In genomic region chr8:122865441-122865840, GRCm38 (mm10) we compare ENCODE assay signal across 9 mouse cellular contexts. TPM values are rescaled to one million over a fixed set of nuclear protein-coding genes. Genes with fewer than 3 reads are reported as not detected.
DNase-seq lines count a peak whose midpoint lies in the region; ATAC-seq and TF ChIP-seq lines count a peak whose summit lies in the region.
"Had no signal": no experiment of that assay in that cellular context is flagged by ENCODE, and none has a peak within 500 bp of the region (broad histone marks: within the 10 kb centered on the region; RNA-seq: fewer than 3 reads in every experiment).

No protein-coding gene starts in this region.

- H3K27ac ChIP-seq in heart, embryonic 13.5 days (replicated peaks), result no peak overlapping the region
- H3K27ac ChIP-seq in forebrain, embryonic 13.5 days, result no peak overlapping the region
- H3K27ac ChIP-seq in limb, embryonic 14.5 days (replicated peaks; ENCODE audit: low read depth, low read length), result no peak overlapping the region
- H3K27ac ChIP-seq in olfactory bulb, adult 2 months (ENCODE audit: insufficient read depth, low read depth, low read length), result no peak overlapping the region

- intact Hi-C loops in heart, postnatal 36 days (cut with DNase I), result no loop called here

- H3K4me2 ChIP-seq in heart, embryonic 13.5 days, result peak overlapping the region; percentile 61
- peak overlapping the region; percentile 47 for H3K4me2 ChIP-seq in forebrain, embryonic 13.5 days
- peak overlapping the region; percentile 45; the same call in 1 of the 2 replicates for H3K4me2 ChIP-seq in limb, embryonic 14.5 days (replicated peaks; ENCODE audit: low read depth, low read length, severe bottlenecking)

- no peak overlapping the region for H3K9ac ChIP-seq in heart, embryonic 13.5 days
- no peak overlapping the region for H3K9ac ChIP-seq in forebrain, embryonic 13.5 days
- H3K9ac ChIP-seq in limb, embryonic 14.5 days (ENCODE audit: low read depth, low read length, severe bottlenecking), result no peak overlapping the region

- no peak for DNase-seq in heart, postnatal 36 days
- no peak for DNase-seq in limb, embryonic 14.5 days (ENCODE audit: low spot score)
- DNase-seq in gastrocnemius, postnatal 4 days (ENCODE audit: low spot score in 2 of 2), result no peak

- ATAC-seq in heart, embryonic 13.5 days (ENCODE audit: extremely low read depth, insufficient number of reproducible peaks, low FRiP score, low TSS enrichment), result no peak
- ATAC-seq in CD4-positive, CD25-positive, alpha-beta regulatory T cell, adult 4 months, result peak; percentile 26
- no peak for ATAC-seq in forebrain, embryonic 13.5 days
- no peak for ATAC-seq in limb, embryonic 14.5 days (ENCODE audit: low FRiP score, low read depth)
- no peak for ATAC-seq in monocyte, adult 5-6 weeks (replicated peaks; ENCODE audit: insufficient number of reproducible peaks, low FRiP score, low TSS enrichment, poor library complexity, severe bottlenecking)

- peaks cover 23% of the 10 kb centered on the region for H3K9me3 ChIP-seq in heart, embryonic 13.5 days
- H3K9me3 ChIP-seq in forebrain, embryonic 13.5 days (replicated peaks), result peaks cover 10% of the 10 kb centered on the region
- H3K9me3 ChIP-seq in limb, embryonic 14.5 days (ENCODE audit: control insufficient read depth, low read length), result peaks cover 18% of the 10 kb centered on the region

- H3K27me3 ChIP-seq in heart, embryonic 13.5 days (replicated peaks), result 0 out of 2 replicates have a peak, but pooled peaks cover 21% of the 10 kb centered on the region
- H3K27me3 ChIP-seq in forebrain, embryonic 13.5 days, result peaks cover 14% of the 10 kb centered on the region
- no peaks in the 10 kb centered on the region for H3K27me3 ChIP-seq in limb, embryonic 14.5 days (ENCODE audit: control insufficient read depth, insufficient read depth, low read length)

- TF ChIP-seq CTCF in olfactory bulb, adult 2 months (IDR thresholded peaks at IDR 0.05; ENCODE audit: insufficient read depth, low read depth, low read length), result no peak

- H3K4me1 ChIP-seq in heart, embryonic 13.5 days, result peaks cover 11% of the 10 kb centered on the region; the same call in 1 of the 2 replicates
- no peaks in the 10 kb centered on the region for H3K4me1 ChIP-seq in forebrain, embryonic 13.5 days
- no peaks in the 10 kb centered on the region; the same call in 1 of the 2 replicates for H3K4me1 ChIP-seq in limb, embryonic 14.5 days (ENCODE audit: control insufficient read depth, insufficient read depth, low read length)
- peaks cover 16% of the 10 kb centered on the region for H3K4me1 ChIP-seq in olfactory bulb, adult 2 months (ENCODE audit: control insufficient read depth, insufficient read depth, low read length)

- peak overlapping the region; percentile 33; the same call in 1 of the 2 replicates for H3K4me3 ChIP-seq in heart, embryonic 13.5 days
- peak overlapping the region; percentile 23 for H3K4me3 ChIP-seq in forebrain, embryonic 13.5 days
- peak overlapping the region; percentile 26 for H3K4me3 ChIP-seq in limb, embryonic 14.5 days (replicated peaks; ENCODE audit: low read length)
- peak overlapping the region; percentile 44 for H3K4me3 ChIP-seq in olfactory bulb, adult 2 months (ENCODE audit: insufficient read depth, low read depth, low read length)

- H3K36me3 ChIP-seq in heart, embryonic 13.5 days, result no peaks in the 10 kb centered on the region
- H3K36me3 ChIP-seq in forebrain, embryonic 13.5 days (ENCODE audit: poor library complexity, severe bottlenecking), result no peaks in the 10 kb centered on the region
- H3K36me3 ChIP-seq in limb, embryonic 14.5 days (ENCODE audit: control insufficient read depth, insufficient read depth, low read length), result no peaks in the 10 kb centered on the region

- WGBS in heart, embryonic 13.5 days, result 55% methylated on average over 10 of the region's 10 CpGs
- WGBS in forebrain, embryonic 13.5 days, result 61% methylated on average over 10 of the region's 10 CpGs
- WGBS in limb, embryonic 14.5 days, result 67% methylated on average over 8 of the region's 10 CpGs
- WGBS in olfactory bulb, adult 2 months, result 62% methylated on average over 10 of the region's 10 CpGs

- no peak for TF ChIP-seq POLR2A in limb, embryonic 14.5 days (IDR thresholded peaks at IDR 0.05; ENCODE audit: borderline replicate concordance, extremely low read depth, insufficient read depth, insufficient read length)
- no peak for TF ChIP-seq POLR2A in olfactory bulb, adult 2 months (IDR thresholded peaks at IDR 0.05; ENCODE audit: insufficient read depth, low read depth, low read length)

RNA-seq across cellular contexts. Expression of gene Cdh15, which starts 17.7 kb away (rescaled TPM):
- polyA plus RNA-seq in heart, embryonic 13.5 days (2015; fragmentation: Nextera tagmentation; extraction: Ambion mirVana), result 0.47 and 0.55 TPM in 2 replicates
- total RNA-seq in heart, postnatal 36 days (2021), result not detected
- under 1 TPM in 1 of 2 experiments, not detected in 1; 0.16 TPM for polyA plus RNA-seq in CD4-positive, CD25-positive, alpha-beta regulatory T cell, adult 4 months (2017; shearing (Covaris generic))
- 0.28 and 0.74 TPM in 2 replicates for polyA plus RNA-seq in forebrain, embryonic 13.5 days (2015; fragmentation: Nextera tagmentation; extraction: Ambion mirVana)
- polyA plus RNA-seq in limb, embryonic 14.5 days (2012; rRNA removed), result 23.6 and 27.6 TPM in 2 replicates
- polyA plus RNA-seq in limb, embryonic 14.5 days (2014; fragmentation: Nextera tagmentation; extraction: Ambion mirVana), result 19.5 and 27.1 TPM in 2 replicates
- polyA plus RNA-seq in olfactory bulb, adult 2 months (2012; ENCODE audit: insufficient read depth, insufficient read length, low replicate concordance, missing spikeins), result not detected in 2 replicates
- 10 to 100 TPM; 54.8 to 65.3 TPM for total RNA-seq in gastrocnemius, postnatal 4 days (2021)
- total RNA-seq in monocyte, adult 5-6 weeks (2017), result not detected in 3 replicates
- total RNA-seq: hematopoietic stem cell, adult 5-6 weeks had no signal

Comparison
In these comparisons a context has a peak if more than half of its experiments do, and no peak if none do; other contexts are left out.
1. RNA of gene Cdh15, which starts 17.7 kb away (polyA plus RNA-seq): 19.5 to 27.6 TPM in limb, embryonic 14.5 days; 0.47 to 0.55 TPM in heart, embryonic 13.5 days, 0.28 to 0.74 TPM in forebrain, embryonic 13.5 days, 0.16 TPM in CD4-positive, CD25-positive, alpha-beta regulatory T cell, adult 4 months and not detected in olfactory bulb, adult 2 months; every median in the first group is over 10 times any median in the second.
2. Peak in every context shown above with its lines, with median percentiles within 50 percentile points of each other: H3K4me2 ChIP-seq and H3K4me3 ChIP-seq.